Mouse (Mus musculus) CH12.LX (cell line): Measurements from ENCODE around the gene Slu7. TPM values are rescaled to one million over a fixed set of nuclear protein-coding genes. Genes with fewer than 3 reads are reported as not detected.

Experiments
- DNase-seq: peaks from one replicate; pipeline ENCODE4 v3.0.0-alpha.2; 2013; ENCODE audit errors: extremely low read depth
- H3K27ac ChIP-seq: 2 replicates; pipeline ENCODE4 v1.5.1; 2012; ENCODE audit warnings: low read depth, mild to moderate bottlenecking, control low read depth, moderate library complexity; ENCODE audit not compliant: insufficient read depth
- H3K27me3 ChIP-seq: replicated peaks from 2 replicates; pipeline ENCODE3; 2012; ENCODE audit warnings: inconsistent platforms
- H3K36me3 ChIP-seq, 2 experiments: replicated peaks in 1 of 2; 2 replicates each; pipeline versions ENCODE3 to v1.6.1; 2012; ENCODE audit warnings: inconsistent platforms in 1 of 2, low read length in 1 of 2, mild to moderate bottlenecking in 1 of 2, mixed read lengths in 1 of 2, moderate library complexity in 1 of 2; ENCODE audit not compliant: control insufficient read depth in 1 of 2, insufficient read depth in 1 of 2
- H3K4me1 ChIP-seq, 2 experiments: 2 replicates each; pipeline ENCODE4 v1.6.1; 2012; ENCODE audit warnings: inconsistent platforms in 1 of 2, moderate library complexity in 1 of 2; ENCODE audit not compliant: insufficient read depth in 2 of 2, control insufficient read depth in 1 of 2
- H3K4me2 ChIP-seq: 2 replicates; pipeline ENCODE4 v1.6.1; 2012; ENCODE audit warnings: low read depth, mild to moderate bottlenecking, control low read depth; ENCODE audit not compliant: poor library complexity, insufficient read depth, severe bottlenecking
- H3K4me3 ChIP-seq, 3 experiments: fragments of 150-350 bp in 1 of 3; sonication (generic) in 1 of 3; replicated peaks in 1 of 3; 2 replicates each; pipeline versions ENCODE3 to v1.5.1; 2011 to 2012; ENCODE audit warnings: low read depth in 2 of 3, low read length in 2 of 3, mild to moderate bottlenecking in 2 of 3, moderate library complexity in 2 of 3, control low read depth in 1 of 3, improper control_type of control experiment in 1 of 3, inconsistent platforms in 1 of 3, mixed read lengths in 1 of 3; ENCODE audit not compliant: poor library complexity in 1 of 3
- H3K79me2 ChIP-seq: replicated peaks from 2 replicates; pipeline ENCODE4 v1.6.1; 2012; ENCODE audit warnings: mild to moderate bottlenecking, moderate library complexity; ENCODE audit not compliant: control insufficient read depth, poor library complexity, insufficient read depth, severe bottlenecking; ENCODE audit errors: extremely low read depth
- H3K9ac ChIP-seq: 2 replicates; pipeline ENCODE4 v1.6.1; 2012; ENCODE audit warnings: low read depth, mild to moderate bottlenecking, control low read depth, moderate library complexity; ENCODE audit not compliant: insufficient read depth
- H3K9me3 ChIP-seq: replicated peaks from 2 replicates; pipeline ENCODE3; 2012; ENCODE audit warnings: low read length, inconsistent platforms, mixed read lengths
- CHD2 ChIP-seq: IDR thresholded peaks from 2 replicates; pipeline ENCODE4 v1.6.1; 2011; ENCODE audit warnings: low read length, improper control_type of control experiment
- ELF1 ChIP-seq: IDR thresholded peaks from 2 replicates; pipeline ENCODE4 v1.6.1; 2014; ENCODE audit warnings: low read depth, mild to moderate bottlenecking, inconsistent platforms, low read length, improper control_type of control experiment
- ETS1 ChIP-seq: conservative IDR thresholded peaks from 2 replicates; pipeline ENCODE4 v1.6.1; 2012; ENCODE audit warnings: low read depth, mild to moderate bottlenecking, inconsistent platforms, low read length, improper control_type of control experiment, moderate library complexity
- GABPA ChIP-seq: IDR thresholded peaks from 2 replicates; pipeline ENCODE4 v1.6.1; 2012; ENCODE audit warnings: low read depth, low read length, improper control_type of control experiment, inconsistent platforms; ENCODE audit not compliant: insufficient replicate concordance
- HCFC1 ChIP-seq: IDR thresholded peaks from 2 replicates; pipeline ENCODE4 v1.6.1; 2012; ENCODE audit warnings: low read depth, mild to moderate bottlenecking, inconsistent platforms, low read length, improper control_type of control experiment
- IRF4 ChIP-seq: IDR thresholded peaks from 2 replicates; pipeline ENCODE4 v1.6.1; 2014; ENCODE audit warnings: low read depth, mild to moderate bottlenecking, inconsistent platforms, low read length, improper control_type of control experiment
- JUN ChIP-seq: IDR thresholded peaks from 2 replicates; pipeline ENCODE4 v1.6.1; 2011; ENCODE audit warnings: low read depth, mild to moderate bottlenecking, low read length, improper control_type of control experiment, moderate library complexity; ENCODE audit not compliant: insufficient read depth
- JUND ChIP-seq: conservative IDR thresholded peaks from 2 replicates; pipeline ENCODE4 v1.6.1; 2011; ENCODE audit warnings: low read depth, low read length, improper control_type of control experiment
- MAFK ChIP-seq: IDR thresholded peaks from 2 replicates; pipeline ENCODE4 v1.6.1; 2011; ENCODE audit warnings: low read length, improper control_type of control experiment; ENCODE audit not compliant: insufficient replicate concordance
- MAX ChIP-seq: IDR thresholded peaks from 2 replicates; pipeline ENCODE4 v1.6.1; 2011; ENCODE audit warnings: low read length, improper control_type of control experiment
- MAZ ChIP-seq: IDR thresholded peaks from 2 replicates; pipeline ENCODE4 v1.6.1; 2012; ENCODE audit warnings: low read depth, mild to moderate bottlenecking, inconsistent platforms, low read length, improper control_type of control experiment, moderate library complexity
- MEF2A ChIP-seq: IDR thresholded peaks from 2 replicates; pipeline ENCODE4 v1.6.1; 2014; ENCODE audit warnings: low read depth, mild to moderate bottlenecking, inconsistent platforms, low read length, improper control_type of control experiment, borderline replicate concordance
- MXI1 ChIP-seq: IDR thresholded peaks from 2 replicates; pipeline ENCODE4 v1.6.1; 2011; ENCODE audit warnings: mild to moderate bottlenecking, low read depth, low read length, improper control_type of control experiment
- NELFE ChIP-seq: IDR thresholded peaks from 2 replicates; pipeline ENCODE4 v1.6.1; 2011; ENCODE audit warnings: low read depth, low read length, improper control_type of control experiment
- PAX5 ChIP-seq: IDR thresholded peaks from 2 replicates; pipeline ENCODE4 v1.6.1; 2012; ENCODE audit warnings: low read length, inconsistent platforms, mixed read lengths
- RAD21 ChIP-seq: IDR thresholded peaks from 2 replicates; pipeline ENCODE4 v1.6.1; 2011; ENCODE audit warnings: low read depth, mild to moderate bottlenecking, low read length, improper control_type of control experiment, moderate library complexity
- RCOR1 ChIP-seq: conservative IDR thresholded peaks from 2 replicates; pipeline ENCODE4 v1.6.1; 2012; ENCODE audit warnings: low read depth, mild to moderate bottlenecking, inconsistent platforms, low read length, improper control_type of control experiment
- TBP ChIP-seq: conservative IDR thresholded peaks from 2 replicates; pipeline ENCODE4 v1.6.1; 2011; ENCODE audit warnings: low read depth, low read length, improper control_type of control experiment
- TCF12 ChIP-seq: IDR thresholded peaks from 2 replicates; pipeline ENCODE4 v1.6.1; 2014; ENCODE audit warnings: low read depth, mild to moderate bottlenecking, inconsistent platforms, low read length, improper control_type of control experiment
- USF1 ChIP-seq: IDR thresholded peaks from 2 replicates; pipeline ENCODE4 v1.6.1; 2014; ENCODE audit warnings: low read depth, mild to moderate bottlenecking, inconsistent platforms, low read length, improper control_type of control experiment
- USF2 ChIP-seq: conservative IDR thresholded peaks from 2 replicates; pipeline ENCODE4 v1.6.1; 2011; ENCODE audit warnings: low read depth, low read length, improper control_type of control experiment
- ZC3H11A ChIP-seq: IDR thresholded peaks from 2 replicates; pipeline ENCODE4 v1.6.1; 2012; ENCODE audit warnings: low read depth, mild to moderate bottlenecking, inconsistent platforms, low read length, improper control_type of control experiment
- ZKSCAN1 ChIP-seq: IDR thresholded peaks from 2 replicates; pipeline ENCODE4 v1.6.1; 2012; ENCODE audit warnings: low read depth, inconsistent platforms, low read length, improper control_type of control experiment, borderline replicate concordance
- ZMIZ1 ChIP-seq: IDR thresholded peaks from 2 replicates; pipeline ENCODE4 v1.6.1; 2012; ENCODE audit warnings: low read depth, mild to moderate bottlenecking, inconsistent platforms, low read length, improper control_type of control experiment
- dilution Hi-C: fragments of 300-500 bp; cut with MboI; formaldehyde crosslinking; loops from 2 replicates; pipeline ENCODE4 v1.14.3; 2020; ENCODE audit warnings: low sequenced_read_pairs; ENCODE audit not compliant: extremely low pct_unique_long_range_greater_than_20kb, extremely low pct_ligation_motif_present
- in situ Hi-C: fragments of 300-500 bp; cut with MboI; formaldehyde crosslinking; loops from 3 replicates; pipeline ENCODE4 v1.14.3; 2019; ENCODE audit warnings: low sequenced_read_pairs, low pct_ligation_motif_present, low pct_unique_long_range_greater_than_20kb, mixed read lengths
- polyA plus RNA-seq: library from polyadenylated mRNA; unstranded; fragments of >175 nt; gene quantifications from 2 replicates; pipeline ENCODE4 v1.2.1, GENCODE M21; 2012; ENCODE audit warnings: low read depth; ENCODE audit not compliant: insufficient read length
- total RNA-seq, 2 experiments: library from RNA; depleted of rRNA; stranded (reverse); fragments of 300-350 nt in 1 of 2; fragments of >200 nt in 1 of 2; gene quantifications; 2 replicates each; pipeline ENCODE4 v1.2.3; 2012 to 2014

Gene Slu7
- total and polyA plus RNA-seq, 3 experiments = 41.6 to 66.8 (median 60.3) TPM

GRCm38 (mm10) chr11:43400131-43400530 is 33.4 kb upstream of the Slu7 start:
- TF ChIP-seq ZC3H11A (no peak), MAZ (no peak), MAFK (no peak), ZMIZ1 (no peak), PAX5 (no peak), NELFE (no peak), MAX (no peak), GABPA (no peak), IRF4 (no peak), ELF1 (no peak), HCFC1 (no peak), USF1 (no peak), MXI1 (no peak), ETS1 (no peak), TCF12 (no peak), CHD2 (no peak)
- Histone ChIP-seq H3K4me3 (no peak overlapping the region), H3K4me2 (no peak overlapping the region), H3K27ac (no peak overlapping the region), H3K27me3 (no peaks in the 10 kb centered on the region), H3K4me1 (peaks cover 10 to 17% of the 10 kb centered on the region in 2 experiments), H3K36me3 (no peaks in the 10 kb centered on the region), H3K79me2 (no peaks in the 10 kb centered on the region), H3K9me3 (peaks cover 6% of the 10 kb centered on the region), H3K9ac (no peak overlapping the region)
- dilution Hi-C loops (no loop called here), in situ Hi-C loops (no loop called here)
- no peak for DNase-seq

- Histone ChIP-seq H3K79me2 (no peaks in the 10 kb centered on the region), H3K4me1 (peaks cover 7 to 10% of the 10 kb centered on the region in 2 experiments; a peak in 3 of 4 replicates), H3K27me3 (no peaks in the 10 kb centered on the region), H3K36me3 (no peaks in the 10 kb centered on the region), H3K9me3 (peaks cover 6% of the 10 kb centered on the region), H3K9ac (no peak overlapping the region), H3K4me2 (no peak overlapping the region), H3K4me3 (no peak overlapping the region), H3K27ac (no peak overlapping the region)
- TF ChIP-seq RCOR1 = no peak
- TF ChIP-seq JUN = no peak
- TF ChIP-seq MEF2A = no peak
- no peak for TF ChIP-seq HCFC1
- TF ChIP-seq USF1 = no peak
- no peak for TF ChIP-seq MAX
- no peak for TF ChIP-seq MAZ
- no peak for TF ChIP-seq USF2
- no peak for TF ChIP-seq TBP
- TF ChIP-seq JUND = no peak
- TF ChIP-seq RAD21 = no peak
- TF ChIP-seq CHD2 = no peak
- TF ChIP-seq ZKSCAN1 = no peak
- in situ Hi-C loops (no loop called here), dilution Hi-C loops (no loop called here)
- DNase-seq = no peak
Measured at GRCm38 (mm10) chr11:43404150-43404807, 29.3 kb upstream of the Slu7 start.
